Mouse (Mus musculus) erythroblast, embryonic 14.5 days (primary cell): ENCODE data around the gene Uba52.

Experiments used
- GATA1 ChIP-seq: IDR thresholded peaks from 2 replicates; pipeline ENCODE4 v1.6.1; 2012; ENCODE audit warnings: low read length, inconsistent platforms, mixed read lengths
- TAL1 ChIP-seq: IDR thresholded peaks from 3 replicates; pipeline ENCODE4 v1.6.1; 2012; ENCODE audit warnings: low read length, inconsistent platforms, mixed read lengths

GRCm38 (mm10) chr8:70535221-70535620, 24.6 kb upstream of the Uba52 start:
- no peak for TF ChIP-seq GATA1
- TF ChIP-seq TAL1, result no peak
